Mouse (Mus musculus) heart, adult 11 months (tissue): Measurements from ENCODE around the gene Tars2.
A peak's percentile ranks its signal among the peaks of the same experiment; 100 is the strongest.

ENCODE experiments used
- DNase-seq: peaks from one replicate; pipeline ENCODE4 v3.0.0; 2022

The Tars2 gene

GRCm38 (mm10) chr3:95734092-95734702 is 25.8 kb downstream of the Tars2 start:
- DNase-seq, result peak; percentile 97

GRCm38 (mm10) chr3:95732744-95733521 is 27.1 kb downstream of the Tars2 start:
- peak; percentile 97 for DNase-seq

GRCm38 (mm10) chr3:95732297-95732696 is 27.7 kb downstream of the Tars2 start:
- no peak for DNase-seq

GRCm38 (mm10) chr3:95731802-95732201 is 28.2 kb downstream of the Tars2 start:
- no peak for DNase-seq

GRCm38 (mm10) chr3:95730431-95730830 is 29.6 kb downstream of the Tars2 start:
- no peak for DNase-seq

- no peak for DNase-seq
Measured at GRCm38 (mm10) chr3:95728906-95729305, 31.1 kb downstream of the Tars2 start.

- no peak for DNase-seq
Measured at GRCm38 (mm10) chr3:95726696-95727358, 33.2 kb downstream of the Tars2 start.

- DNase-seq, result no peak
Measured at GRCm38 (mm10) chr3:95725863-95726262, 34.1 kb downstream of the Tars2 start.

- DNase-seq, result no peak
Measured at GRCm38 (mm10) chr3:95722386-95722785, 37.6 kb downstream of the Tars2 start.

GRCm38 (mm10) chr3:95718153-95718552 is 41.9 kb downstream of the Tars2 start:
- no peak for DNase-seq

- no peak for DNase-seq
Measured at GRCm38 (mm10) chr3:95716075-95716474, 43.9 kb downstream of the Tars2 start.

GRCm38 (mm10) chr3:95709967-95710366 is 50.0 kb downstream of the Tars2 start:
- DNase-seq, result no peak

- DNase-seq, result no peak
Measured at GRCm38 (mm10) chr3:95709044-95709443, 51.0 kb downstream of the Tars2 start.

- peak; percentile 92 for DNase-seq
Measured at GRCm38 (mm10) chr3:95707497-95707896, 52.5 kb downstream of the Tars2 start.

- no peak for DNase-seq
Measured at GRCm38 (mm10) chr3:95706273-95706672, 53.7 kb downstream of the Tars2 start.

- DNase-seq, result no peak
Measured at GRCm38 (mm10) chr3:95704612-95705011, 55.4 kb downstream of the Tars2 start.

- no peak for DNase-seq
Measured at GRCm38 (mm10) chr3:95703276-95703675, 56.7 kb downstream of the Tars2 start.

- DNase-seq, result peak; percentile 99
Measured at GRCm38 (mm10) chr3:95701877-95702540, 58.0 kb downstream of the Tars2 start.

GRCm38 (mm10) chr3:95701085-95701484 is 58.9 kb downstream of the Tars2 start:
- peak; percentile 90 for DNase-seq

GRCm38 (mm10) chr3:95700233-95700681 is 59.7 kb downstream of the Tars2 start:
- peak; percentile 94 for DNase-seq

- DNase-seq, result no peak
Measured at GRCm38 (mm10) chr3:95698286-95698685, 61.7 kb downstream of the Tars2 start.

- DNase-seq, result peak; percentile 93
Measured at GRCm38 (mm10) chr3:95696360-95696759, 63.6 kb downstream of the Tars2 start.

- DNase-seq, result peak; percentile 88
Measured at GRCm38 (mm10) chr3:95695796-95696195, 64.2 kb downstream of the Tars2 start.
